Mouse (Mus musculus): ENCODE measurements around the gene Sigirr. TPM values are rescaled to one million over a fixed set of nuclear protein-coding genes. Genes with fewer than 3 reads are reported as not detected.

Gene Sigirr
- 2.1 TPM in 2 replicates for polyA plus RNA-seq (2015; fragmentation: Nextera tagmentation; extraction: Ambion mirVana)

GRCm38 (mm10) chr7:141099911-141100691, at the start of gene Sigirr:
Gene Sigirr (minus strand): TSS chr7:141100572.
- Histone ChIP-seq H3K36me3 (ENCODE audit: control insufficient read depth, insufficient read depth) (no peaks in the 10 kb centered on the region), H3K4me1 (replicated peaks; ENCODE audit: control insufficient read depth, insufficient read depth, low read length) (peaks cover 8% of the 10 kb centered on the region), H3K27ac (ENCODE audit: low read length) (no peak within 1 kb of the TSS), H3K27me3 (replicated peaks; ENCODE audit: control insufficient read depth, insufficient read depth, low read length) (peaks cover 25% of the 10 kb centered on the region), H3K4me2 (ENCODE audit: low read length) (peak within 1 kb of the TSS; percentile 70), H3K9ac (replicated peaks; ENCODE audit: low read depth, low read length) (peak within 1 kb of the TSS; percentile 51), H3K4me3 (replicated peaks; ENCODE audit: low read length) (peak within 1 kb of the TSS; percentile 47), H3K9me3 (ENCODE audit: control insufficient read depth, low read length) (no peaks in the 10 kb centered on the region)
- 1% methylated on average over 56 of the region's 56 CpGs for WGBS
- no peak for ATAC-seq

GRCm38 (mm10) chr7:141148639-141149038, 48.3 kb upstream of the Sigirr start:
- Histone ChIP-seq H3K27me3 (replicated peaks; ENCODE audit: control insufficient read depth, insufficient read depth, low read length) (no peaks in the 10 kb centered on the region), H3K27ac (ENCODE audit: low read length) (no peak overlapping the region), H3K4me3 (replicated peaks; ENCODE audit: low read length) (no peak overlapping the region), H3K9ac (replicated peaks; ENCODE audit: low read depth, low read length) (no peak overlapping the region), H3K4me1 (replicated peaks; ENCODE audit: control insufficient read depth, insufficient read depth, low read length) (no peaks in the 10 kb centered on the region), H3K4me2 (ENCODE audit: low read length) (no peak overlapping the region), H3K36me3 (ENCODE audit: control insufficient read depth, insufficient read depth) (no peaks in the 10 kb centered on the region; the same call in 1 of the 2 replicates), H3K9me3 (ENCODE audit: control insufficient read depth, low read length) (no peaks in the 10 kb centered on the region)
- WGBS = 72% methylated on average over 4 of the region's 4 CpGs
- no peak for ATAC-seq

GRCm38 (mm10) chr7:141147044-141147443, 46.7 kb upstream of the Sigirr start:
- Histone ChIP-seq H3K4me2 (ENCODE audit: low read length) (no peak overlapping the region), H3K9me3 (ENCODE audit: control insufficient read depth, low read length) (no peaks in the 10 kb centered on the region), H3K4me3 (replicated peaks; ENCODE audit: low read length) (no peak overlapping the region), H3K27ac (ENCODE audit: low read length) (no peak overlapping the region), H3K4me1 (replicated peaks; ENCODE audit: control insufficient read depth, insufficient read depth, low read length) (no peaks in the 10 kb centered on the region), H3K36me3 (ENCODE audit: control insufficient read depth, insufficient read depth) (no peaks in the 10 kb centered on the region; the same call in 1 of the 2 replicates), H3K9ac (replicated peaks; ENCODE audit: low read depth, low read length) (no peak overlapping the region), H3K27me3 (replicated peaks; ENCODE audit: control insufficient read depth, insufficient read depth, low read length) (no peaks in the 10 kb centered on the region)
- WGBS = 67% methylated on average over 6 of the region's 6 CpGs
- ATAC-seq = no peak

- H3K36me3 ChIP-seq (ENCODE audit: control insufficient read depth, insufficient read depth) = no peaks in the 10 kb centered on the region; the same call in 1 of the 2 replicates
- H3K27me3 ChIP-seq (replicated peaks; ENCODE audit: control insufficient read depth, insufficient read depth, low read length) = no peaks in the 10 kb centered on the region
- no peaks in the 10 kb centered on the region for H3K9me3 ChIP-seq (ENCODE audit: control insufficient read depth, low read length)
- no peak overlapping the region for H3K27ac ChIP-seq (ENCODE audit: low read length)
- ATAC-seq = no peak
- H3K4me3 ChIP-seq (replicated peaks; ENCODE audit: low read length) = no peak overlapping the region
- H3K4me2 ChIP-seq (ENCODE audit: low read length) = no peak overlapping the region
- H3K4me1 ChIP-seq (replicated peaks; ENCODE audit: control insufficient read depth, insufficient read depth, low read length) = no peaks in the 10 kb centered on the region
- H3K9ac ChIP-seq (replicated peaks; ENCODE audit: low read depth, low read length) = no peak overlapping the region
- WGBS = 90% methylated on average over 12 of the region's 12 CpGs
Measured at GRCm38 (mm10) chr7:141146043-141146595, 45.7 kb upstream of the Sigirr start.

GRCm38 (mm10) chr7:141145403-141145802, 45.0 kb upstream of the Sigirr start:
- no peaks in the 10 kb centered on the region; the same call in 1 of the 2 replicates for H3K36me3 ChIP-seq (ENCODE audit: control insufficient read depth, insufficient read depth)
- H3K27ac ChIP-seq (ENCODE audit: low read length) = no peak overlapping the region
- H3K9ac ChIP-seq (replicated peaks; ENCODE audit: low read depth, low read length) = no peak overlapping the region
- no peak overlapping the region for H3K4me3 ChIP-seq (replicated peaks; ENCODE audit: low read length)
- WGBS = 69% methylated on average over 1 of the region's 1 CpGs
- ATAC-seq = no peak
- H3K27me3 ChIP-seq (replicated peaks; ENCODE audit: control insufficient read depth, insufficient read depth, low read length) = no peaks in the 10 kb centered on the region
- H3K9me3 ChIP-seq (ENCODE audit: control insufficient read depth, low read length) = no peaks in the 10 kb centered on the region
- no peaks in the 10 kb centered on the region for H3K4me1 ChIP-seq (replicated peaks; ENCODE audit: control insufficient read depth, insufficient read depth, low read length)
- no peak overlapping the region for H3K4me2 ChIP-seq (ENCODE audit: low read length)

- WGBS = 82% methylated on average over 3 of the region's 3 CpGs
- Histone ChIP-seq H3K4me1 (replicated peaks; ENCODE audit: control insufficient read depth, insufficient read depth, low read length) (no peaks in the 10 kb centered on the region), H3K36me3 (ENCODE audit: control insufficient read depth, insufficient read depth) (no peaks in the 10 kb centered on the region; the same call in 1 of the 2 replicates), H3K9me3 (ENCODE audit: control insufficient read depth, low read length) (no peaks in the 10 kb centered on the region), H3K4me3 (replicated peaks; ENCODE audit: low read length) (no peak overlapping the region), H3K9ac (replicated peaks; ENCODE audit: low read depth, low read length) (no peak overlapping the region), H3K27me3 (replicated peaks; ENCODE audit: control insufficient read depth, insufficient read depth, low read length) (no peaks in the 10 kb centered on the region), H3K27ac (ENCODE audit: low read length) (no peak overlapping the region), H3K4me2 (ENCODE audit: low read length) (no peak overlapping the region)
- no peak for ATAC-seq
Measured at GRCm38 (mm10) chr7:141144650-141145049, 44.3 kb upstream of the Sigirr start.

- no peak for ATAC-seq
- no peak overlapping the region for H3K27ac ChIP-seq (ENCODE audit: low read length)
- no peak overlapping the region for H3K4me3 ChIP-seq (replicated peaks; ENCODE audit: low read length)
- no peaks in the 10 kb centered on the region for H3K27me3 ChIP-seq (replicated peaks; ENCODE audit: control insufficient read depth, insufficient read depth, low read length)
- H3K36me3 ChIP-seq (ENCODE audit: control insufficient read depth, insufficient read depth) = no peaks in the 10 kb centered on the region; the same call in 1 of the 2 replicates
- H3K9ac ChIP-seq (replicated peaks; ENCODE audit: low read depth, low read length) = no peak overlapping the region
- H3K4me1 ChIP-seq (replicated peaks; ENCODE audit: control insufficient read depth, insufficient read depth, low read length) = no peaks in the 10 kb centered on the region
- H3K9me3 ChIP-seq (ENCODE audit: control insufficient read depth, low read length) = no peaks in the 10 kb centered on the region
- H3K4me2 ChIP-seq (ENCODE audit: low read length) = no peak overlapping the region
- 72% methylated on average over 2 of the region's 2 CpGs for WGBS
Measured at GRCm38 (mm10) chr7:141143861-141144260, 43.5 kb upstream of the Sigirr start.

GRCm38 (mm10) chr7:141143112-141143511, 42.7 kb upstream of the Sigirr start:
- WGBS = 49% methylated on average over 5 of the region's 5 CpGs
- Histone ChIP-seq H3K27me3 (replicated peaks; ENCODE audit: control insufficient read depth, insufficient read depth, low read length) (no peaks in the 10 kb centered on the region), H3K36me3 (ENCODE audit: control insufficient read depth, insufficient read depth) (no peaks in the 10 kb centered on the region), H3K4me1 (replicated peaks; ENCODE audit: control insufficient read depth, insufficient read depth, low read length) (no peaks in the 10 kb centered on the region), H3K4me3 (replicated peaks; ENCODE audit: low read length) (no peak overlapping the region), H3K9me3 (ENCODE audit: control insufficient read depth, low read length) (no peaks in the 10 kb centered on the region), H3K9ac (replicated peaks; ENCODE audit: low read depth, low read length) (no peak overlapping the region), H3K27ac (ENCODE audit: low read length) (no peak overlapping the region), H3K4me2 (ENCODE audit: low read length) (no peak overlapping the region)
- ATAC-seq = no peak

GRCm38 (mm10) chr7:141141326-141141725, 41.0 kb upstream of the Sigirr start:
- Histone ChIP-seq H3K4me3 (replicated peaks; ENCODE audit: low read length) (no peak overlapping the region), H3K4me2 (ENCODE audit: low read length) (no peak overlapping the region), H3K9me3 (ENCODE audit: control insufficient read depth, low read length) (no peaks in the 10 kb centered on the region), H3K27me3 (replicated peaks; ENCODE audit: control insufficient read depth, insufficient read depth, low read length) (no peaks in the 10 kb centered on the region), H3K9ac (replicated peaks; ENCODE audit: low read depth, low read length) (no peak overlapping the region), H3K36me3 (ENCODE audit: control insufficient read depth, insufficient read depth) (peaks cover 10% of the 10 kb centered on the region), H3K4me1 (replicated peaks; ENCODE audit: control insufficient read depth, insufficient read depth, low read length) (no peaks in the 10 kb centered on the region), H3K27ac (ENCODE audit: low read length) (no peak overlapping the region)
- 97% methylated on average over 4 of the region's 4 CpGs for WGBS
- no peak for ATAC-seq

Measured in forebrain, embryonic 16.5 days (tissue).